Mouse (Mus musculus): ENCODE results near the gene Trex1. TPM values are rescaled to one million over a fixed set of nuclear protein-coding genes. Genes with fewer than 3 reads are reported as not detected.
A peak's percentile ranks its signal among the peaks of the same experiment; 100 is the strongest.

The Trex1 gene
- polyA plus RNA-seq, 1 experiment from 2014 or later, result 20.9 TPM

GRCm38 (mm10) chr9:109097291-109097690 is 37.8 kb upstream of the Trex1 start:
- TF ChIP-seq EP300 (IDR thresholded peaks at IDR 0.05), result peak; percentile 56; the same call in 1 of the 2 replicates
- no peak for TF ChIP-seq CTCF (IDR thresholded peaks at IDR 0.05)
- Histone ChIP-seq H3K4me2 (replicated peaks; ENCODE audit: low read depth, low read length) (peak overlapping the region; percentile 74), H3K27ac (ENCODE audit: low read length) (peak overlapping the region; percentile 97), H3K27me3 (replicated peaks; ENCODE audit: insufficient read depth, low read length) (no peaks in the 10 kb centered on the region), H3K4me1 (ENCODE audit: insufficient read depth, low read depth, low read length) (peaks cover 9% of the 10 kb centered on the region; the same call in 1 of the 2 replicates), H3K4me3 (ENCODE audit: low read depth, low read length) (peak overlapping the region; percentile 75; the same call in 1 of the 2 replicates), H3K36me3 (ENCODE audit: insufficient read depth, low read length) (no peaks in the 10 kb centered on the region), H3K9ac (replicated peaks; ENCODE audit: low read depth) (0 out of 2 replicates have a peak overlapping the region, but pooled peaks have one; percentile 9), H3K9me3 (ENCODE audit: low read length) (no peaks in the 10 kb centered on the region)
- WGBS, result 27% methylated on average over 6 of the region's 6 CpGs
- ATAC-seq, result peak; percentile 11
- peak; percentile 70 for DNase-seq (ENCODE audit: low spot score)

GRCm38 (mm10) chr9:109096856-109097255 is 37.3 kb upstream of the Trex1 start:
- Histone ChIP-seq H3K9ac (replicated peaks; ENCODE audit: low read depth) (peak overlapping the region; percentile 75), H3K27me3 (replicated peaks; ENCODE audit: insufficient read depth, low read length) (no peaks in the 10 kb centered on the region), H3K9me3 (ENCODE audit: low read length) (no peaks in the 10 kb centered on the region), H3K27ac (ENCODE audit: low read length) (peak overlapping the region; percentile 97), H3K4me3 (ENCODE audit: low read depth, low read length) (peak overlapping the region; percentile 75), H3K4me2 (replicated peaks; ENCODE audit: low read depth, low read length) (peak overlapping the region; percentile 74), H3K4me1 (ENCODE audit: insufficient read depth, low read depth, low read length) (peaks cover 9% of the 10 kb centered on the region; the same call in 1 of the 2 replicates), H3K36me3 (ENCODE audit: insufficient read depth, low read length) (no peaks in the 10 kb centered on the region)
- peak; percentile 13 for ATAC-seq
- WGBS, result 28% methylated on average over 6 of the region's 6 CpGs
- DNase-seq (ENCODE audit: low spot score), result peak; percentile 59
- no peak for TF ChIP-seq EP300 (IDR thresholded peaks at IDR 0.05)
- TF ChIP-seq CTCF (IDR thresholded peaks at IDR 0.05), result no peak

- Histone ChIP-seq H3K27me3 (replicated peaks; ENCODE audit: insufficient read depth, low read length) (no peaks in the 10 kb centered on the region), H3K4me3 (ENCODE audit: low read depth, low read length) (peak overlapping the region; percentile 75), H3K9ac (replicated peaks; ENCODE audit: low read depth) (peak overlapping the region; percentile 75), H3K4me1 (ENCODE audit: insufficient read depth, low read depth, low read length) (peaks cover 9% of the 10 kb centered on the region; the same call in 1 of the 2 replicates), H3K4me2 (replicated peaks; ENCODE audit: low read depth, low read length) (peak overlapping the region; percentile 74), H3K27ac (ENCODE audit: low read length) (peak overlapping the region; percentile 97), H3K36me3 (ENCODE audit: insufficient read depth, low read length) (no peaks in the 10 kb centered on the region), H3K9me3 (ENCODE audit: low read length) (no peaks in the 10 kb centered on the region)
- WGBS, result 22% methylated on average over 9 of the region's 9 CpGs
- DNase-seq (ENCODE audit: low spot score) (peak; percentile 37), ATAC-seq (no peak)
- TF ChIP-seq CTCF (IDR thresholded peaks at IDR 0.05) (no peak), EP300 (IDR thresholded peaks at IDR 0.05) (no peak)
Measured at GRCm38 (mm10) chr9:109096251-109096661, 36.7 kb upstream of the Trex1 start.

GRCm38 (mm10) chr9:109095137-109095982 is 35.8 kb upstream of the Trex1 start, which contains the start of gene Plxnb1:
Gene Plxnb1, plus strand, starts transcription at chr9:109095389.
- Histone ChIP-seq H3K4me1 (ENCODE audit: insufficient read depth, low read depth, low read length) (peaks cover 9% of the 10 kb centered on the region; the same call in 1 of the 2 replicates), H3K27ac (ENCODE audit: low read length) (peak within 1 kb of the TSS; percentile 97), H3K9me3 (ENCODE audit: low read length) (no peaks in the 10 kb centered on the region), H3K27me3 (replicated peaks; ENCODE audit: insufficient read depth, low read length) (no peaks in the 10 kb centered on the region), H3K4me3 (ENCODE audit: low read depth, low read length) (peak within 1 kb of the TSS; percentile 75), H3K4me2 (replicated peaks; ENCODE audit: low read depth, low read length) (peak within 1 kb of the TSS; percentile 74), H3K36me3 (ENCODE audit: insufficient read depth, low read length) (no peaks in the 10 kb centered on the region), H3K9ac (replicated peaks; ENCODE audit: low read depth) (peak within 1 kb of the TSS; percentile 75)
- ATAC-seq (peak; percentile 39), DNase-seq (ENCODE audit: low spot score) (peak; percentile 77)
- TF ChIP-seq CTCF (IDR thresholded peaks at IDR 0.05) (no peak), EP300 (IDR thresholded peaks at IDR 0.05) (no peak)
- WGBS, result 1% methylated on average over 25 of the region's 102 CpGs

- no peaks in the 10 kb centered on the region for H3K36me3 ChIP-seq (ENCODE audit: insufficient read depth, low read length)
- peak overlapping the region; percentile 75 for H3K4me3 ChIP-seq (ENCODE audit: low read depth, low read length)
- H3K9me3 ChIP-seq (ENCODE audit: low read length), result no peaks in the 10 kb centered on the region
- DNase-seq (ENCODE audit: low spot score), result peak; percentile 86
- no peaks in the 10 kb centered on the region for H3K27me3 ChIP-seq (replicated peaks; ENCODE audit: insufficient read depth, low read length)
- TF ChIP-seq EP300 (IDR thresholded peaks at IDR 0.05) (no peak; the same call in 1 of the 2 replicates), CTCF (IDR thresholded peaks at IDR 0.05) (no peak)
- peaks cover 9% of the 10 kb centered on the region; the same call in 1 of the 2 replicates for H3K4me1 ChIP-seq (ENCODE audit: insufficient read depth, low read depth, low read length)
- peak overlapping the region; percentile 97 for H3K27ac ChIP-seq (ENCODE audit: low read length)
- WGBS, result 2% methylated on average over 20 of the region's 21 CpGs
- peak overlapping the region; percentile 75 for H3K9ac ChIP-seq (replicated peaks; ENCODE audit: low read depth)
- ATAC-seq, result peak; percentile 51
- peak overlapping the region; percentile 74 for H3K4me2 ChIP-seq (replicated peaks; ENCODE audit: low read depth, low read length)
Measured at GRCm38 (mm10) chr9:109094553-109095136, 35.1 kb upstream of the Trex1 start.
